Mouse (Mus musculus) frontal cortex, adult 2 months (tissue): ENCODE measurements at regions not wholly inside any gene's neighbourhood (a gene's known extent, or its start where the extent isn't known, plus 50 kb on each side); places are given as distances from the start of the nearest gene placed in this dataset.
"Not testable (repeated sequence)": the region's sequence is repeated elsewhere in the genome, so short reads cannot be mapped to it uniquely, and the experiment has no call there.

Experiments
- DNase-seq, 2 experiments: peaks; one replicate each; pipeline ENCODE4 v3.0.0; 2022; ENCODE audit warnings: low spot score in 1 of 2; ENCODE audit errors: extremely low spot score in 1 of 2

DNA sequence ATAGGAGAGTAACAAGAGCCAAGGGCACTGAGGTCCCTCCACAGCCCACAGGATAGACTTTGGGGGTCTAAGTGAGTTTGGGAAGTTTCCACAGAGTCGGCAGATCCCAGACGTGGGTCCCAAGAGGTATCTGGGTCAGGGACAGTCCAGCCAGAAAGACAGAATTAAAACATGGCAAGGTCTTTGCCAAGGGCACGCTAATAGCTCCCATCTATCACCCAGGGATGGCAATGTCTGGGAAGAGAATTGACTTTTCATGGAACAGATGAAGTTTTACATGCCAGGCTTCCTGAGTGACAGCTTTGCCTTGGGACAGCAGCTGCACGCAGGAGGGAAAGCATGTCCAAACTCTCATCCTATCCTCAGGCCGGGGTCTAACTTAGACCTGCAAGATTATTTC, 563.5 kb downstream of the Gm10330 start:
- DNase-seq = not testable (repeated sequence)

DNA sequence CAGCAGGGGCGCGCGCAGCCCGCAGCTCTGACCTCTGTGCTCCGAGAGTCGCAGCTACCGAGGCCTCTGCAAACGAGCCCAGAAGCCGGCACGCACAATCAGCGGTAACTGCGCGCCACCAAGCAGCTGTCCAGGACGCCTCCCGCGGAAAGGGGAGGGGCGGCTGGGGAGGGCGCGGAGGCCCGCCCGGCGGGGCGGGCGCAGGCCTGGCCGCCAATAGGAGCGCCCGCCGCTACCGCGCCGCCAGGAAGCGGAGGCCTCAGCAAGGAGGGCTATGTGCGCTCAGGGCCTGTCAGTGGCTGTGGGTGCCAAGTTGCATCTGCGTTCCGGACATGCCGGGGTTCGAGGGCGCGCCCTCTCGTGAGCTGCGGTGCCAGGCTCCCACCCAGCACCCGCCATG, 590.5 kb downstream of the Gm10330 start:
- DNase-seq = peak in 1 of 2 experiments; percentile 1

DNA sequence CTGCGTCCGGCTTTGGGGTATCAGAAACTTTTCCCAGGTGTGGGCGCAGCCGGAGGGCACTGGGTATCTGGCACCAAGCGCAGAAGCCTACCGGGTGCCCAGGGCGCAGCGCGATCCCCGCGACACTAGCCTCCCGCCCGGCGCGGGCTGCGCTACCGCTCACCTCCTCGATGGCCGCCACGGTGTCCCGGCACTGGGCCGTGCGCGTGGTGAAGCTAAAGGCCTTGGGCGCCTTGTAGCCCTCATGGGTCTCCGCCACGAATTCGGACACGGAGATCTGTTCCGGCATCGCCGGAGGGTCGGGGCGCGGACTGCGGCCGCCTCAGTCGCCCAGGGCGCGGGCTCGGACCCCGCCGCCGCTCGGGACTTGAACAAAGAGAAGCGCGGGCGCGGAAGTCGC, 591.0 kb downstream of the Gm10330 start:
- not testable (repeated sequence) for DNase-seq
